In the genomic region with DNA sequence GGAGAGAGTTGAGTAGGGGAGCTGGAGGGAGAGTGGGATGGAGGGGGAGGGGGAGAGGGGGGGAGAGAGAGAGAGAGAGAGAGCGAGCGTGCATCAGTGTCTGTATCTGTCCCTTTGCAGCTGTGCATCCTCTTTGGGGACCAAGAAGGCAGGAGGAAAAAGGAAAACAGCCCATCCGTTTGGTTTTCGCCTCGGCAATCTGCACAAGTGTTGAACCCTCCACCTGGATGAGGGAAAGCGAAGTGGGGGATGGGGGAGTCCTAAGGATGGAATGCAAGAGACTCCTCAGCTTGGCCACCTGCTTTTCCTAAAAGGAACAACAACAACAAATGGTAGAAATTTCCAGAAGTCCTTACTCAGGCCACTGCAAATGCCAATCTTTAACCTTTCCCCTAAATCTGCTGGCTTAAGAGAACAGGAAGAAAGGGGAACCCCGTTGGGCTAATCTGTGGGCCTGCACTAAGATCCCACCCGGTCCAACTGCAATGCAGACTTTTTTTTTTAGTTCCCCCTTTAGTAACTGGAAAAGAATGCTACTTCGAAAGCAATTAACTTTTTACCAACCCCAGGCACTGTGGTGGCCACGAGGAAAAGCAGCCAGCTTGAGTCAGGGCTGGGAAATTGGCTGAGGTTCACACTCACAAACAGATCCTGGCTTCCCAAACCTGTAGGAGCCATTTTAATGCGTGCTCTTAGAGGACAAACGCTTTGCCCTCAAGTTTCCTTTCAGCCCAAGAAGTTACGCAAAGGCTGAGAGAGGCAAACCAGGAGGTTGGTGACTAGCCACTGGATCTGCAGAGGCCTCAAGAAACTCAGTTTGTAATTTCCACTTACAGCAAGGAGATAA, we compare ENCODE assay signal across 8 mouse cellular contexts. TPM values are rescaled to one million over a fixed set of nuclear protein-coding genes. Genes with fewer than 3 reads are reported as not detected.
DNase-seq lines count a peak whose midpoint lies in the region; ATAC-seq and TF ChIP-seq lines count a peak whose summit lies in the region.

No protein-coding gene starts in this region.

- H3K9ac ChIP-seq in heart, embryonic 16.5 days (ENCODE audit: low read length): peak overlapping the region; percentile 89

- no peak for TF ChIP-seq POLR2A in myocyte (IDR thresholded peaks at IDR 0.05; ENCODE audit: insufficient read length, low read depth)

- no peak for ATAC-seq in heart, embryonic 16.5 days (replicated peaks; ENCODE audit: extremely low read depth, insufficient read depth, low FRiP score)

- no peaks in the 10 kb centered on the region for H3K27me3 ChIP-seq in heart, embryonic 16.5 days (ENCODE audit: control insufficient read depth, insufficient read depth, low read length)
- no peaks in the 10 kb centered on the region for H3K27me3 ChIP-seq in myocyte (ENCODE audit: control insufficient read depth, insufficient read depth, insufficient read length)

- 20% methylated on average over 13 of the region's 13 CpGs for WGBS in heart, embryonic 16.5 days

- H3K4me1 ChIP-seq in heart, embryonic 16.5 days (ENCODE audit: control insufficient read depth, insufficient read depth, low read length): peaks cover 93% of the 10 kb centered on the region

- H3K27ac ChIP-seq in heart, embryonic 16.5 days (ENCODE audit: low read length): peak overlapping the region; percentile 100

- no peaks in the 10 kb centered on the region for H3K9me3 ChIP-seq in heart, embryonic 16.5 days (replicated peaks; ENCODE audit: control insufficient read depth, low read length)

- H3ac ChIP-seq in myocyte (ENCODE audit: control insufficient read depth, insufficient read length): no peak overlapping the region

- H3K4me3 ChIP-seq in heart, embryonic 16.5 days (ENCODE audit: low read length): peak overlapping the region; percentile 55
- H3K4me3 ChIP-seq in myocyte: peak overlapping the region; percentile 40

- DNase-seq in right cerebral cortex, postnatal 10 days (ENCODE audit: low spot score in 2 of 2): peak; percentile 59 to 60
- DNase-seq in right cerebral cortex, postnatal 25 days: no peak
- peak; percentile 56 for DNase-seq in embryo, embryonic 9.5 days (ENCODE audit: extremely low spot score)
- DNase-seq in kidney, postnatal 36 days: peak; percentile 65 to 67
- DNase-seq in thymus, postnatal 10 days (ENCODE audit: low spot score in 2 of 2): no peak
- no peak for DNase-seq in c-Kit-positive CD71-positive TER-119-positive erythroid progenitor cells, embryonic 14.5 days (ENCODE audit: low spot score)

- H3K79me2 ChIP-seq in myocyte (ENCODE audit: control insufficient read depth, insufficient read depth): peaks cover 73% of the 10 kb centered on the region

- H3K36me3 ChIP-seq in heart, embryonic 16.5 days (ENCODE audit: control insufficient read depth, insufficient read depth): no peaks in the 10 kb centered on the region
- peaks cover 5% of the 10 kb centered on the region for H3K36me3 ChIP-seq in myocyte (ENCODE audit: control insufficient read depth, insufficient read depth)

- peak overlapping the region; percentile 87 for H3K4me2 ChIP-seq in heart, embryonic 16.5 days (ENCODE audit: low read depth, low read length)
- H3K4me2 ChIP-seq in myocyte (ENCODE audit: low read depth): peak overlapping the region; percentile 96

TF ChIP-seq in myocyte, 11 proteins besides CTCF, POLR2A, EP300 and RAD21:
- TF ChIP-seq CEBPB (IDR thresholded peaks at IDR 0.05; ENCODE audit: insufficient read depth, poor library complexity, severe bottlenecking) (0 out of 2 replicates have a peak, but pooled peaks have one; percentile 19), TCF12 (IDR thresholded peaks at IDR 0.05; ENCODE audit: insufficient read depth, poor library complexity, severe bottlenecking) (no peak)
TF ChIP-seq in myocyte: peak in this region for 1.

RNA-seq across cellular contexts. Expression of a gene that starts 17.0 kb away (rescaled TPM):
- polyA plus RNA-seq in heart, embryonic 16.5 days (2015; fragmentation: Nextera tagmentation; extraction: Ambion mirVana): 36.0 and 40.2 TPM in 2 replicates
- 20.9 TPM for polyA plus RNA-seq in myocyte (2012; fragmentation: generic; extraction: Trizol)

Comparison
In these comparisons a context has a peak if more than half of its experiments do, and no peak if none do; other contexts are left out.
1. DNase-seq: peak in right cerebral cortex, postnatal 10 days (2 of 2), embryo, embryonic 9.5 days (single experiment) and kidney, postnatal 36 days (2 of 2); none in right cerebral cortex, postnatal 25 days (single experiment), thymus, postnatal 10 days (0 of 2) and c-Kit-positive CD71-positive TER-119-positive erythroid progenitor cells, embryonic 14.5 days (single experiment).